Mouse (Mus musculus) heart, adult 9 months (tissue): ENCODE measurements around the gene 4930544G11Rik.

Experiments
- DNase-seq, 2 experiments: peaks; one replicate each; pipeline ENCODE4 v3.0.0; 2022; ENCODE audit warnings: low spot score in 2 of 2

4930544G11Rik gene

GRCm38 (mm10) chr6:65952309-65952708 lies at the start of gene 4930544G11Rik:
Gene 4930544G11Rik (plus strand): TSS chr6:65952609.
- no peak for DNase-seq

- DNase-seq = no peak
Measured at GRCm38 (mm10) chr6:65906657-65907182, 45.7 kb upstream of the 4930544G11Rik start.

- no peak for DNase-seq
Measured at GRCm38 (mm10) chr6:65915421-65915820, 37.0 kb upstream of the 4930544G11Rik start.

- no peak for DNase-seq
Measured at GRCm38 (mm10) chr6:65921703-65922102, 30.7 kb upstream of the 4930544G11Rik start.

GRCm38 (mm10) chr6:65923501-65924084 lies 28.8 kb upstream of the 4930544G11Rik start:
- DNase-seq = no peak

- DNase-seq = no peak
Measured at GRCm38 (mm10) chr6:65925737-65926333, 26.6 kb upstream of the 4930544G11Rik start.

GRCm38 (mm10) chr6:65930523-65930922 lies 21.9 kb upstream of the 4930544G11Rik start:
- no peak for DNase-seq

- no peak for DNase-seq
Measured at GRCm38 (mm10) chr6:65932776-65933175, 19.6 kb upstream of the 4930544G11Rik start.

- no peak for DNase-seq
Measured at GRCm38 (mm10) chr6:65933177-65933576, 19.2 kb upstream of the 4930544G11Rik start.

GRCm38 (mm10) chr6:65935566-65936281 lies 16.7 kb upstream of the 4930544G11Rik start:
- no peak for DNase-seq

GRCm38 (mm10) chr6:65950492-65950891 lies 1.9 kb upstream of the 4930544G11Rik start:
- DNase-seq = no peak

GRCm38 (mm10) chr6:65969386-65970111 lies 17.1 kb downstream of the 4930544G11Rik start:
- no peak for DNase-seq

- DNase-seq = no peak
Measured at GRCm38 (mm10) chr6:65970410-65970809, 18.0 kb downstream of the 4930544G11Rik start.

- no peak for DNase-seq
Measured at GRCm38 (mm10) chr6:65992081-65992480, 39.7 kb downstream of the 4930544G11Rik start.

GRCm38 (mm10) chr6:65998343-65998742 lies 45.9 kb downstream of the 4930544G11Rik start:
- DNase-seq = no peak
